Mouse (Mus musculus) lung, postnatal 0 days (tissue): Measurements from ENCODE around the gene Tjp2.

Experiments used
- CTCF ChIP-seq: IDR thresholded peaks from 2 replicates; pipeline ENCODE4 v1.5.1; 2016; ENCODE audit warnings: antibody characterized with exemption, mild to moderate bottlenecking
- EP300 ChIP-seq: IDR thresholded peaks from 2 replicates; pipeline ENCODE4 v1.6.1; 2016; ENCODE audit warnings: antibody characterized with exemption, mild to moderate bottlenecking, control low read depth

DNA sequence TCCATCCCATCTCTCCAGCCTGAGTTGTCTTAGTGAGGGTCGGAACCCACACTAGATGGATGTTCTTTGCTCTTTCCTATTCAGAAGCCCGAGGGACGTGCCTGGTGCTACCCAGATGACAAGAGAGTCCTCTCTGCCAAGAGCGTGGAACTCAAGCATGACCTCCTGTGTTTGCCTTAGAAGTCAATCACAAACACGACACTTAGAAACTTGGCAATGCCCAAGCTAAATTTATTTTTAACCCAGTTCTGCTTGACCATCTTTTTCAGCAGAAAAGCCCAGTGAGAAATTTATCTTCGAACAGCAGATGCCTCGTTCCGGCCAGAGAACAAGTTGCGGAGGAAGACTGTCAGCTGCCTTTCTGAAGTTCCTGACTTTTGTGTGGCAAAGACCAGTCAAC lies 65.1 kb downstream of the Tjp2 start:
- no peak; the same call in none of the 2 replicates for TF ChIP-seq EP300
- TF ChIP-seq CTCF = no peak
